Mouse (Mus musculus): ENCODE data around the gene Spag6. TPM values are rescaled to one million over a fixed set of nuclear protein-coding genes. Genes with fewer than 3 reads are reported as not detected.

Gene Spag6
- total and polyA plus RNA-seq, 3 experiments, result 0.10 to 0.29 TPM; not detected in 1

- DNase-seq, result no peak
Observed at GRCm38 (mm10) chr2:18734394-18735127, 40.7 kb downstream of the Spag6 start.

GRCm38 (mm10) chr2:18737040-18737439 is 43.2 kb downstream of the Spag6 start:
- no peak for DNase-seq

- no peak for DNase-seq
Observed at GRCm38 (mm10) chr2:18739216-18739615, 45.4 kb downstream of the Spag6 start.

GRCm38 (mm10) chr2:18756144-18756543 is 62.3 kb downstream of the Spag6 start:
- no peak for DNase-seq

GRCm38 (mm10) chr2:18764846-18765245 is 71.0 kb downstream of the Spag6 start:
- no peak for DNase-seq

- peak; percentile 51 for DNase-seq
Observed at GRCm38 (mm10) chr2:18765481-18766249, 71.8 kb downstream of the Spag6 start.

GRCm38 (mm10) chr2:18766441-18766820 is 72.6 kb downstream of the Spag6 start:
- DNase-seq, result no peak

- DNase-seq, result peak; percentile 93
Observed at GRCm38 (mm10) chr2:18766821-18767541, 73.1 kb downstream of the Spag6 start.

GRCm38 (mm10) chr2:18768414-18768813 is 74.6 kb downstream of the Spag6 start:
- DNase-seq, result no peak

GRCm38 (mm10) chr2:18772413-18772812 is 78.6 kb downstream of the Spag6 start:
- no peak for DNase-seq

- DNase-seq, result no peak
Observed at GRCm38 (mm10) chr2:18774326-18774725, 80.5 kb downstream of the Spag6 start.

- peak; percentile 55 for DNase-seq
Observed at GRCm38 (mm10) chr2:18778220-18778619, 84.4 kb downstream of the Spag6 start.

- no peak for DNase-seq
Observed at GRCm38 (mm10) chr2:18779830-18780229, 86.0 kb downstream of the Spag6 start.

GRCm38 (mm10) chr2:18781296-18781695 is 87.5 kb downstream of the Spag6 start:
- DNase-seq, result peak; percentile 34

GRCm38 (mm10) chr2:18794261-18794660 is 100.4 kb downstream of the Spag6 start:
- no peak for DNase-seq

- DNase-seq, result no peak
Observed at GRCm38 (mm10) chr2:18797776-18798175, 103.9 kb downstream of the Spag6 start.

- DNase-seq, result no peak
Observed at GRCm38 (mm10) chr2:18799265-18799965, 105.6 kb downstream of the Spag6 start.

Other genes with a start within 250 kb of the Spag6 start
- gene Commd3, start 21.6 kb upstream of the Spag6 start, total RNA-seq (2021), result 100 to 1,000 TPM; 111 to 133 TPM
- 123 and 169 TPM in 2 replicates for gene Commd3, start 21.6 kb upstream of the Spag6 start, polyA plus RNA-seq (2012; rRNA removed)
- gene Bmi1, start 17.0 kb upstream of the Spag6 start, total RNA-seq (2021), result 10 to 100 TPM; 63.2 to 86.4 TPM
- gene Bmi1, start 17.0 kb upstream of the Spag6 start, polyA plus RNA-seq (2012; rRNA removed), result 7.8 and 11.8 TPM in 2 replicates

Measured in adrenal gland, adult 2 months (tissue).